Mouse (Mus musculus) testis, adult 2 months (tissue): ENCODE measurements around the gene Anxa2. TPM values are rescaled to one million over a fixed set of nuclear protein-coding genes. Genes with fewer than 3 reads are reported as not detected.
A peak's percentile ranks its signal among the peaks of the same experiment; 100 is the strongest.

Experiments used
- H3K27ac ChIP-seq: fragments of 200-500 bp; 2 replicates; pipeline ENCODE4 v1.5.1; 2012; ENCODE audit warnings: low read depth, low read length; ENCODE audit not compliant: control insufficient read depth, insufficient read depth
- H3K27me3 ChIP-seq: fragments of 200-500 bp; 2 replicates; pipeline ENCODE4 v1.6.1; 2012; ENCODE audit warnings: mild to moderate bottlenecking, low read length, moderate library complexity; ENCODE audit not compliant: control insufficient read depth, insufficient read depth
- H3K36me3 ChIP-seq: fragments of 200-500 bp; 2 replicates; pipeline ENCODE4 v1.6.1; 2012; ENCODE audit warnings: mild to moderate bottlenecking, low read length; ENCODE audit not compliant: control insufficient read depth, insufficient read depth
- H3K4me1 ChIP-seq: fragments of 200-500 bp; 2 replicates; pipeline ENCODE4 v1.6.1; 2012; ENCODE audit warnings: low read length; ENCODE audit not compliant: control insufficient read depth, insufficient read depth
- H3K4me3 ChIP-seq: fragments of 200-500 bp; 2 replicates; pipeline ENCODE4 v1.5.1; 2012; ENCODE audit warnings: low read depth, mild to moderate bottlenecking, low read length, moderate library complexity, mixed read lengths; ENCODE audit not compliant: control insufficient read depth
- CTCF ChIP-seq: fragments of 200-500 bp; IDR thresholded peaks from 2 replicates; pipeline ENCODE4 v1.5.1; 2012; ENCODE audit warnings: low read depth, mild to moderate bottlenecking, inconsistent platforms, low read length, moderate library complexity; ENCODE audit not compliant: control insufficient read depth, insufficient read depth, insufficient replicate concordance
- POLR2A ChIP-seq: fragments of 200-500 bp; IDR thresholded peaks from 2 replicates; pipeline ENCODE4 v1.6.1; 2012; ENCODE audit warnings: low read depth, mild to moderate bottlenecking, inconsistent platforms, low read length, moderate library complexity; ENCODE audit not compliant: control insufficient read depth
- polyA plus RNA-seq: library from polyadenylated mRNA; depleted of rRNA; stranded (reverse); fragments of >200 nt; gene quantifications from 2 replicates; pipeline ENCODE4 v1.2.3, GENCODE M21; 2012; rRNA removed

Gene Anxa2
- polyA plus RNA-seq: 73.6 and 96.8 TPM in 2 replicates

DNA sequence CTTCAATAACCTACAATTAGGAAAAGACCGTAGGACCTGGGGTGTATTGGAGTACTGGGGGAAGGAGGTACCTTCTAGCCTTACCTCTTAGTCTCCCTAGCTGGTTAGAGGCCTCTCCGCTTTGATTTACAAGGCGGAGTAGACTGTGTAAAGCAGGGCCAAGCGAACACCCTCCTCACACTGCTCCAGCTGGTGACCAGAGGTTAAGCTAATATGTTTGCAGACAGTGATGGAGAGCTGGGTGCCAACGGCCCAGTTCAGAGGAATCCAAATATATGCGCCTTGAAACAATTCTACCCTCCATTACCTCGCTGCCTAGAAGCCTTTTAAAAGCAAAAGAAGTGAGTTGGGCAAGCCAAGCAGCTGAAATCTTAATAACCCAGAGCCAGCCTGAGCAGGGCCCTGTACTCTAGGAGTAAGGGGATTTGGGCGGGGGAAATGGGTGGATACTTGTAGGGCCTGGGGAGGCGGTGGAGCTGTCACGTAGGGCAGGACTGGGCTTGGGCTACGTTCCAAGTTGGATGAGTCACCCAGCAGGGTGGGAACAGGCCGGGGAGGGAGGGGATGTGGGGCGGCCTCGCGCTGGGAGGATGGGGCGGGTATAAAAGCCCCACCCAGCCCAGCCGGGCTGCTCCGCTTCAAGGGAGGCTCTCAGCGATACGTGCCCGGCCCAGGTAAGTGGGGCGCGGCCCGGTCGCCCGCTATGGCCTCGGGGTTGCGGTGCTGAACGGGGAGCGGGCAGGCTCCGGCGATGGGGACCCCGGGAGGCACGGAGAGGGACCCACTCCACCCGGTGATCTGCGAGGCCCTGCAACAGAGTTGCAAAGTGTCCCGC lies at the start of gene Anxa2:
Gene Anxa2 (plus strand): TSS at position 555 of the 835 bp plus-strand sequence.
- peak within 1 kb of the TSS; percentile 89 for H3K4me3 ChIP-seq
- TF ChIP-seq POLR2A (peak; percentile 36; the same call in 1 of the 2 replicates), CTCF (no peak)
- no peaks in the 10 kb centered on the region for H3K36me3 ChIP-seq
- H3K27me3 ChIP-seq: no peaks in the 10 kb centered on the region
- H3K4me1 ChIP-seq: peaks cover 18% of the 10 kb centered on the region
- H3K27ac ChIP-seq: peak within 1 kb of the TSS; percentile 92

DNA sequence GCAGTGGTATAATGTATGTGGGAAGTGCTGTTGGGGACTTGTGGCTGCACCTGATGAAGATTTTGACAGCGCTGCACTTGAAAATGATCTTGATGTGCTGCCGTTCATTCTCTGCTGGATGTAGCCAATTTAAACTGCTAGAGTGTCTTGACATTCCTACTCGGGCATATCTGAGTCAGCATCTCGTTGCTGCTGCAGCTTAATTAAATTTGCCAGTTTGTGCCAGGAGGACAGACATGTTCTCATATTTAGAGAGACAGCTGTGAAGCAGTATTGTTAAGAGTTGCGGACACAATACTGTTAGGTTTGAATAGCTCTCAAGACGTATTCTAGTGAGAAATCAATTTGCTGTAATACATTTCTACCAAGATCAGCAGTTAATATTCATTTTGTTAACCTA lies 48.7 kb upstream of the Anxa2 start:
- H3K27me3 ChIP-seq: no peaks in the 10 kb centered on the region
- no peak overlapping the region for H3K27ac ChIP-seq
- H3K4me1 ChIP-seq: no peaks in the 10 kb centered on the region
- H3K4me3 ChIP-seq: no peak overlapping the region
- no peak for TF ChIP-seq CTCF
- no peak for TF ChIP-seq POLR2A
- H3K36me3 ChIP-seq: no peaks in the 10 kb centered on the region

DNA sequence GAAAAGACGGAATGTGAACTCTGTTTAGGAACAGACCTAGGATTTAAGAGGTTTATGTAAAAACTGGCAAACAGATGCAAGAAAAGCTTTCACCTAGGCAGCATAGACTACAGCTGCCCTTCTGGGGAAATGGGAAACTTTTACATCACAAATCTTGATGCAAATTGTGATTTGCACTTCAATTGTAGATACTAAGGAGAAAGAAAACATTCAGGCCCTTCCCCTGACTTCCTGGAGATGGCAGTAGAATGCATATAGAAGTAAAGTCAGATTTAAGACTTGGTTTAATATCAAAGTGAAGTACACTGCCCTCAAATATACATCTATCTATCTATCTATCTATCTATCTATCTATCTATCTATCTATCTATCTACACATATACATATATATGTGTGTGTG lies 33.9 kb upstream of the Anxa2 start:
- no peak for TF ChIP-seq POLR2A
- no peak for TF ChIP-seq CTCF
- Histone ChIP-seq H3K27me3 (no peaks in the 10 kb centered on the region), H3K27ac (no peak overlapping the region), H3K4me1 (no peaks in the 10 kb centered on the region), H3K36me3 (peaks cover 2% of the 10 kb centered on the region), H3K4me3 (no peak overlapping the region)

DNA sequence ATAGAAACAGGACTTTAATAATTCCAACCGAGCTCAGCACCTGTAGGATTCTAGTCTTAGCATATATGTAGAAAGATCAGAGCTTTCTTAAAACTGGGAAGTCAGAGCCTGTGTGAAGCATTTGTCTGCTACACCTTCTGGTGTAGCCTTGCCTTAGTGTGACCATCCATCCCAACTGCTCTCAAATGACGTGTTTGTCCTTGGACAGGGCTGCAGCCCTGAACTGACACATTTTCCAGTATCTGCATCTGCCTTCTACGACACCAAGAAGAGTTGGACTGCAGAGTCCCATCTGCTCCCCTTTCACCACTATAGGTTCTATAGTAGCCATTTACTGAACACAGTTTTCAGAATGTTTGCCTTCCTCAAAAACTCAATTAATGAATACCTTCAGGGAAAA lies 22.9 kb upstream of the Anxa2 start:
- Histone ChIP-seq H3K4me1 (no peaks in the 10 kb centered on the region), H3K27me3 (no peaks in the 10 kb centered on the region), H3K4me3 (no peak overlapping the region), H3K36me3 (no peaks in the 10 kb centered on the region), H3K27ac (no peak overlapping the region)
- TF ChIP-seq CTCF: no peak
- TF ChIP-seq POLR2A: no peak

DNA sequence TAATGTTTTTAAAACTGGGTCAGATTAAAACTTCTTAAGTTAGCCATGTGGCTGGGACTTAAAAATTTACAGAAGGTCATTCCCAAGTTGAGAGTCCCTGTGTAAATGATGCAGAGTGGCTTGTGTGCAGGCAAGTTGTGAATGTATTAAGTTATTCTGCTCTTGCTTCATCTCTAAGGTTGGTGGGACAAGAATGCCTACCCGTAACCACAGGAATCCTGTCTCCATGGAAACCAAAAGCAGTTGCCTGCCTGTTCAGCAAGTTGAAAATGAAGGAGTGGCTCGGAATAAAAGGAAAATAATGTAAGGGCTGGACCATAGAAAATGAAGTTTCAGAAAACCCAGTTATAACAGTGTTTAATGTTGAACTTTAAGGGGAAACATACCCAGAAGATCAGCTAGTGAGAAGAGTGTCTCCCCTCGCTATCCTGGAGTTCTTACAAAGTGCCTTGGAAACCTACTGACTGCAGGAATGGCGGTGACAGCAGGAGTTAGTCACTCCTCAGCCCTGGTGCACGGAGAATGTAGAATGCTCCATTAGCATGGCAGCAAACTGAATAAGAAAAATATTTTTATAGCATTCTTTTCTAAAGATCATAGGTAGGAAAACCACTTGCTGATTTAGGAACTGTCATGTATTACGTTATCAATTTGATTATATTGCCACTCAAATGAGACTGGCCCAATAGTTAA lies 21.4 kb upstream of the Anxa2 start:
- no peak overlapping the region for H3K4me3 ChIP-seq
- H3K27me3 ChIP-seq: no peaks in the 10 kb centered on the region
- TF ChIP-seq POLR2A: no peak
- TF ChIP-seq CTCF: no peak
- no peaks in the 10 kb centered on the region for H3K36me3 ChIP-seq
- H3K27ac ChIP-seq: no peak overlapping the region
- H3K4me1 ChIP-seq: no peaks in the 10 kb centered on the region

DNA sequence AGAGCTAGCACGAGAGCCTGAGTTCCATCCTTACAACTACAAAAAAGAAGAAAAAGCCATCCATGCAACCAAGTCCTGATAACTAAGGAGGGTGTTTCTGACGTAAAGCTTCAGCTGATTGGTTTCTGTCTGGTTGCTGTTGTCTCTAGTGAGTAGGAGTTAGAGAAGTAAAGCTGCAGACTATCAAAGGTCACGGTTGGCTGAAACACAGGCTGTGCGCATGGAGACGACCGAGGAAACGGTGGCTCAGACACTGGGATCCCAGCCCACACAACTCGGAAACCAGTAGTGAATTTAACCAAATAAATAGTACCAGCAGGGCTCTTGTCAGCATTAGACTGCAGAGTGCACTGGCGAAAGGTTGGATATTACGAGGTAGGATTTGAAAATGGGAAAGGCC lies 18.2 kb upstream of the Anxa2 start:
- H3K27ac ChIP-seq: no peak overlapping the region
- H3K27me3 ChIP-seq: no peaks in the 10 kb centered on the region
- TF ChIP-seq CTCF (no peak), POLR2A (no peak)
- no peak overlapping the region for H3K4me3 ChIP-seq
- H3K4me1 ChIP-seq: no peaks in the 10 kb centered on the region; the same call in 1 of the 2 replicates
- H3K36me3 ChIP-seq: no peaks in the 10 kb centered on the region

DNA sequence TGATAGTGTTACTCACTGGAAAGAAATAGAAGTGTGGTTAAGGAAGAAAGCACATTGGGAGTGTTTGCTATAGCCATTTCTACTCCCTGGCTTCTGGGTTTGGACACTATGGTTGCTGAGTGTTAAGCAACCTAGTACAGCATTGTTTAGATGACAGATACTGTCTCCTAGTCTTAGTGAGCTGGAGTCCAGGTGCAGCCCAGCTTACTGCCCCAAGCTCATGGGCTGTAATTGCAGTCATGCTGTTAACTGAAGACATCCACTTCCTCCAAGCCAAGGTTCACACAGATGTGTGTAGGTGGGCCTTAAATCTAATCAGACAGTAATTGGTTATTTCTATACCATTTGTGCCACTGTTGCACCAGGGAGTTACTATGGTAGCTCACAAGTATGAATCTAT lies 17.8 kb upstream of the Anxa2 start:
- no peaks in the 10 kb centered on the region for H3K36me3 ChIP-seq
- TF ChIP-seq CTCF (no peak), POLR2A (no peak)
- H3K27me3 ChIP-seq: no peaks in the 10 kb centered on the region
- no peaks in the 10 kb centered on the region; the same call in 1 of the 2 replicates for H3K4me1 ChIP-seq
- H3K4me3 ChIP-seq: no peak overlapping the region
- no peak overlapping the region for H3K27ac ChIP-seq
